Mouse (Mus musculus): ENCODE results near the gene Wnt2. TPM values are rescaled to one million over a fixed set of nuclear protein-coding genes. Genes with fewer than 3 reads are reported as not detected.

Wnt2 gene
- total and polyA plus RNA-seq, 3 experiments: not detected

- TF ChIP-seq USF1 (IDR thresholded peaks at IDR 0.05; ENCODE audit: low read depth, low read length) (no peak), ETS1 (IDR thresholded peaks at IDR 0.05; ENCODE audit: low read depth, low read length) (no peak), NRF1 (IDR thresholded peaks at IDR 0.05; ENCODE audit: insufficient read depth, low read depth, low read length, poor library complexity, severe bottlenecking) (no peak), ZMIZ1 (IDR thresholded peaks at IDR 0.05; ENCODE audit: low read depth, low read length) (no peak), TBP (IDR thresholded peaks at IDR 0.05; ENCODE audit: low read depth, low read length) (no peak), GABPA (IDR thresholded peaks at IDR 0.05; ENCODE audit: low read depth, low read length) (no peak), SMC3 (IDR thresholded peaks at IDR 0.05; ENCODE audit: low read depth, low read length) (no peak), MYB (IDR thresholded peaks at IDR 0.05; ENCODE audit: low read depth, low read length) (no peak), CHD2 (IDR thresholded peaks at IDR 0.05; ENCODE audit: low read length) (no peak), RAD21 (IDR thresholded peaks at IDR 0.05; ENCODE audit: low read depth, low read length) (no peak), POLR2AphosphoS5 (IDR thresholded peaks at IDR 0.05; ENCODE audit: borderline replicate concordance, low read depth, low read length) (no peak)
- Histone ChIP-seq H3K27ac (ENCODE audit: control insufficient read depth, low read depth, low read length) (no peak overlapping the region), H3K4me1 (ENCODE audit: control insufficient read depth in 1 of 2, insufficient read depth in 2 of 2, low read length in 2 of 2) (no peaks in the 10 kb centered on the region), H3K27me3 (ENCODE audit: control insufficient read depth in 1 of 2, insufficient read depth in 2 of 2, low read length in 2 of 2) (peaks cover 0 to 1% of the 10 kb centered on the region in 2 experiments; a peak in 2 of 4 replicates), H3K79me2 (ENCODE audit: control insufficient read depth, insufficient read depth, low read length, poor library complexity) (no peaks in the 10 kb centered on the region), H3K9me3 (replicated peaks; ENCODE audit: insufficient read depth, low read length) (no peaks in the 10 kb centered on the region), H3K4me3 (ENCODE audit: control insufficient read depth in 1 of 2, insufficient read depth in 1 of 2, low read depth in 2 of 2, low read length in 2 of 2) (no peak overlapping the region), H3K9ac (ENCODE audit: control insufficient read depth, low read depth, low read length, poor library complexity, severe bottlenecking) (no peak overlapping the region), H3K36me3 (ENCODE audit: control insufficient read depth in 1 of 2, insufficient read depth in 2 of 2, low read length in 2 of 2) (no peaks in the 10 kb centered on the region)
- DNase-seq (ENCODE audit: low read depth, low spot score): no peak
Observed at GRCm38 (mm10) chr6:17998497-17998896, 31.9 kb downstream of the Wnt2 start.

GRCm38 (mm10) chr6:17994956-17995790 is 35.2 kb downstream of the Wnt2 start:
- Histone ChIP-seq H3K27ac (ENCODE audit: control insufficient read depth, low read depth, low read length) (no peak overlapping the region), H3K27me3 (ENCODE audit: control insufficient read depth in 1 of 2, insufficient read depth in 2 of 2, low read length in 2 of 2) (peaks cover 0 to 5% of the 10 kb centered on the region in 2 experiments; a peak in 2 of 4 replicates), H3K4me1 (ENCODE audit: control insufficient read depth in 1 of 2, insufficient read depth in 2 of 2, low read length in 2 of 2) (no peaks in the 10 kb centered on the region), H3K9ac (ENCODE audit: control insufficient read depth, low read depth, low read length, poor library complexity, severe bottlenecking) (no peak overlapping the region), H3K36me3 (ENCODE audit: control insufficient read depth in 1 of 2, insufficient read depth in 2 of 2, low read length in 2 of 2) (no peaks in the 10 kb centered on the region), H3K79me2 (ENCODE audit: control insufficient read depth, insufficient read depth, low read length, poor library complexity) (no peaks in the 10 kb centered on the region), H3K4me3 (ENCODE audit: control insufficient read depth in 1 of 2, insufficient read depth in 1 of 2, low read depth in 2 of 2, low read length in 2 of 2) (no peak overlapping the region), H3K9me3 (replicated peaks; ENCODE audit: insufficient read depth, low read length) (no peaks in the 10 kb centered on the region)
- no peak for DNase-seq (ENCODE audit: low read depth, low spot score)
- TF ChIP-seq HCFC1 (IDR thresholded peaks at IDR 0.05; ENCODE audit: low read depth, low read length) (no peak), MYC (IDR thresholded peaks at IDR 0.05; ENCODE audit: low read depth, low read length) (no peak), MAFK (IDR thresholded peaks at IDR 0.05; ENCODE audit: borderline replicate concordance, low read depth, low read length) (no peak), USF2 (IDR thresholded peaks at IDR 0.05; ENCODE audit: borderline replicate concordance in 1 of 2, insufficient read depth in 1 of 2, low read depth in 1 of 2, low read length in 2 of 2) (no peak), CHD2 (IDR thresholded peaks at IDR 0.05; ENCODE audit: low read length) (no peak), SMC3 (IDR thresholded peaks at IDR 0.05; ENCODE audit: low read depth, low read length) (no peak), E2F4 (IDR thresholded peaks at IDR 0.05; ENCODE audit: borderline replicate concordance, low read depth, low read length) (no peak), NRF1 (IDR thresholded peaks at IDR 0.05; ENCODE audit: insufficient read depth, low read depth, low read length, poor library complexity, severe bottlenecking) (no peak), RCOR1 (IDR thresholded peaks at IDR 0.05; ENCODE audit: low read depth, low read length) (no peak), UBTF (IDR thresholded peaks at IDR 0.05; ENCODE audit: borderline replicate concordance, insufficient read depth, low read depth, low read length) (no peak)
